Mouse (Mus musculus) cerebellum, adult 8-10 months (tissue): Measurements from ENCODE around the gene Cbll1.
"Not testable (repeated sequence)": the region's sequence is repeated elsewhere in the genome, so short reads cannot be mapped to it uniquely, and the experiment has no call there.

Source experiments
- DNase-seq: peaks from one replicate; pipeline ENCODE4 v3.0.0; 2022

Cbll1 gene

GRCm38 (mm10) chr12:31486431-31486830 is 13.0 kb downstream of the Cbll1 start:
- no peak for DNase-seq

- DNase-seq: not testable (repeated sequence)
Observed at GRCm38 (mm10) chr12:31478182-31478581, 21.2 kb downstream of the Cbll1 start.

GRCm38 (mm10) chr12:31462615-31463014 is 36.8 kb downstream of the Cbll1 start:
- no peak for DNase-seq

- no peak for DNase-seq
Observed at GRCm38 (mm10) chr12:31461371-31461770, 38.0 kb downstream of the Cbll1 start.

- not testable (repeated sequence) for DNase-seq
Observed at GRCm38 (mm10) chr12:31460270-31460669, 39.1 kb downstream of the Cbll1 start.

- DNase-seq: no peak
Observed at GRCm38 (mm10) chr12:31458474-31458873, 40.9 kb downstream of the Cbll1 start.

GRCm38 (mm10) chr12:31456271-31456670 is 43.1 kb downstream of the Cbll1 start:
- DNase-seq: no peak

- DNase-seq: no peak
Observed at GRCm38 (mm10) chr12:31449341-31449740, 50.1 kb downstream of the Cbll1 start.

- no peak for DNase-seq
Observed at GRCm38 (mm10) chr12:31444827-31445226, 54.6 kb downstream of the Cbll1 start.

GRCm38 (mm10) chr12:31444131-31444546 is 55.3 kb downstream of the Cbll1 start:
- no peak for DNase-seq

GRCm38 (mm10) chr12:31439612-31440011 is 59.8 kb downstream of the Cbll1 start:
- no peak for DNase-seq

GRCm38 (mm10) chr12:31437791-31438190 is 61.6 kb downstream of the Cbll1 start:
- no peak for DNase-seq
